Mouse (Mus musculus) liver, embryonic 14.5 days (tissue): ENCODE measurements at regions not wholly inside any gene's neighbourhood (a gene's known extent, or its start where the extent isn't known, plus 50 kb on each side); places are given as distances from the start of the nearest gene placed in this dataset.

Experiments
- ATAC-seq: fragments of 200-750 bp; cut with Nextera tagmentation; 2 replicates; pipeline ENCODE4 v1.8.0; 2017; ENCODE audit warnings: moderate number of reproducible peaks, mild to moderate bottlenecking, moderate library complexity; ENCODE audit not compliant: insufficient read depth
- DNase-seq, 3 experiments: peaks; one replicate each; pipeline ENCODE4 v3.0.0-alpha.2; 2012 to 2013; ENCODE audit warnings: low read depth in 3 of 3, low spot score in 3 of 3
- H3K27ac ChIP-seq: fragments of 300-500 bp; sonication (generic); 2 replicates; pipeline ENCODE4 v1.5.1; 2014; ENCODE audit warnings: moderate library complexity, mild to moderate bottlenecking, control low read depth, inconsistent platforms
- H3K27me3 ChIP-seq: fragments of 300-500 bp; sonication (generic); 2 replicates; pipeline ENCODE4 v1.6.1; 2014; ENCODE audit warnings: mild to moderate bottlenecking, low read length, moderate library complexity; ENCODE audit not compliant: control insufficient read depth, insufficient read depth
- H3K36me3 ChIP-seq: fragments of 300-500 bp; sonication (generic); replicated peaks from 2 replicates; pipeline ENCODE4 v1.6.1; 2014; ENCODE audit warnings: low read depth; ENCODE audit not compliant: control insufficient read depth, insufficient read depth
- H3K4me1 ChIP-seq, 2 experiments: fragments of 200-500 bp in 1 of 2; fragments of 300-500 bp in 1 of 2; sonication (generic) in 1 of 2; replicated peaks; 2 replicates each; pipeline ENCODE4 v1.6.1; 2012 to 2014; ENCODE audit warnings: antibody characterized with exemption in 1 of 2, inconsistent platforms in 1 of 2, low read length in 1 of 2; ENCODE audit not compliant: control insufficient read depth in 2 of 2, insufficient read depth in 2 of 2
- H3K4me2 ChIP-seq: fragments of 300-500 bp; sonication (generic); 2 replicates; pipeline ENCODE4 v1.6.1; 2014; ENCODE audit warnings: low read depth, mild to moderate bottlenecking, control low read depth, moderate library complexity
- H3K4me3 ChIP-seq, 2 experiments: fragments of 200-500 bp in 1 of 2; fragments of 300-500 bp in 1 of 2; sonication (generic) in 1 of 2; 2 replicates each; pipeline ENCODE4 v1.5.1; 2012 to 2014; ENCODE audit warnings: low read depth in 2 of 2, low read length in 2 of 2, mild to moderate bottlenecking in 2 of 2, control low read depth in 1 of 2, inconsistent platforms in 1 of 2, moderate library complexity in 1 of 2; ENCODE audit not compliant: insufficient read depth in 1 of 2
- H3K9ac ChIP-seq: fragments of 300-500 bp; sonication (generic); replicated peaks from 2 replicates; pipeline ENCODE4 v1.6.1; 2014; ENCODE audit warnings: mild to moderate bottlenecking, control low read depth, moderate library complexity
- H3K9me3 ChIP-seq: fragments of 300-500 bp; sonication (generic); 2 replicates; pipeline ENCODE4 v1.6.1; 2016; ENCODE audit warnings: low read length, mixed read lengths; ENCODE audit not compliant: control insufficient read depth
- CTCF ChIP-seq: IDR thresholded peaks from 2 replicates; pipeline ENCODE4 v1.5.1; 2016; ENCODE audit warnings: antibody characterized with exemption, low read depth, control low read depth
- EP300 ChIP-seq: IDR thresholded peaks from 2 replicates; pipeline ENCODE4 v1.6.1; 2016; ENCODE audit warnings: antibody characterized with exemption, low read depth
- WGBS: fragments of 180-500 bp; shearing (Covaris S2); extraction: QIAGEN DNeasy Blood & Tissue Kit; methylation state at CpG from one replicate; pipeline ENCODE4 v1.1.7; 2014; ENCODE audit not compliant: insufficient replicate concordance; 5-methylcytosine and 5-hydroxymethylcytosine counted together

GRCm38 (mm10) chr3:148734194-148734749, 256.1 kb downstream of the Adgrl2 start:
- Histone ChIP-seq H3K27me3 (no peaks in the 10 kb centered on the region), H3K4me1 (no peaks in the 10 kb centered on the region), H3K27ac (no peak overlapping the region), H3K9me3 (no peaks in the 10 kb centered on the region), H3K36me3 (no peaks in the 10 kb centered on the region), H3K4me3 (no peak overlapping the region), H3K9ac (no peak overlapping the region), H3K4me2 (no peak overlapping the region)
- no peak for TF ChIP-seq CTCF
- no peak for TF ChIP-seq EP300
- ATAC-seq (no peak), DNase-seq (no peak)
- 74% methylated on average over 13 of the region's 13 CpGs for WGBS

- WGBS = 71% methylated on average over 13 of the region's 13 CpGs
Measured at GRCm38 (mm10) chr3:148733227-148733854, 257.0 kb downstream of the Adgrl2 start.

GRCm38 (mm10) chr3:148731436-148731835, 258.9 kb downstream of the Adgrl2 start:
- no peak overlapping the region for H3K27ac ChIP-seq
- H3K9ac ChIP-seq = no peak overlapping the region
- TF ChIP-seq EP300 = no peak
- no peak for TF ChIP-seq CTCF
- no peaks in the 10 kb centered on the region for H3K36me3 ChIP-seq
- DNase-seq (no peak), ATAC-seq (no peak)
- 69% methylated on average over 3 of the region's 3 CpGs for WGBS
- H3K4me2 ChIP-seq = no peak overlapping the region
- H3K9me3 ChIP-seq = no peaks in the 10 kb centered on the region
- H3K4me1 ChIP-seq = no peaks in the 10 kb centered on the region
- no peak overlapping the region for H3K4me3 ChIP-seq
- no peaks in the 10 kb centered on the region for H3K27me3 ChIP-seq

More at GRCm38 (mm10) chr3:148733227-148733854, 257.0 kb downstream of the Adgrl2 start:
- no peak overlapping the region for H3K4me3 ChIP-seq
- H3K36me3 ChIP-seq = no peaks in the 10 kb centered on the region
- H3K27ac ChIP-seq = no peak overlapping the region
- H3K4me1 ChIP-seq = no peaks in the 10 kb centered on the region
- no peak overlapping the region for H3K9ac ChIP-seq
- no peak for TF ChIP-seq EP300
- no peak for TF ChIP-seq CTCF
- no peaks in the 10 kb centered on the region for H3K9me3 ChIP-seq
- DNase-seq (no peak), ATAC-seq (no peak)
- H3K4me2 ChIP-seq = no peak overlapping the region
- H3K27me3 ChIP-seq = no peaks in the 10 kb centered on the region

- H3K4me2 ChIP-seq = no peak overlapping the region
- no peaks in the 10 kb centered on the region for H3K9me3 ChIP-seq
- no peaks in the 10 kb centered on the region for H3K36me3 ChIP-seq
- TF ChIP-seq EP300 (no peak), CTCF (no peak)
- no peak overlapping the region for H3K9ac ChIP-seq
- H3K4me3 ChIP-seq = no peak overlapping the region
- peak in 1 of 3 experiments; percentile 1 for DNase-seq
- H3K27ac ChIP-seq = no peak overlapping the region
- no peaks in the 10 kb centered on the region for H3K4me1 ChIP-seq
- WGBS = 21% methylated on average over 7 of the region's 7 CpGs
- ATAC-seq = peak; percentile 35; the same call in 1 of the 2 replicates
- H3K27me3 ChIP-seq = no peaks in the 10 kb centered on the region
Measured at GRCm38 (mm10) chr3:148729242-148729680, 261.1 kb downstream of the Adgrl2 start.

- 55% methylated on average over 6 of the region's 6 CpGs for WGBS
- Histone ChIP-seq H3K36me3 (no peaks in the 10 kb centered on the region), H3K4me2 (no peak overlapping the region), H3K9me3 (no peaks in the 10 kb centered on the region), H3K27ac (no peak overlapping the region), H3K27me3 (no peaks in the 10 kb centered on the region), H3K4me1 (no peaks in the 10 kb centered on the region), H3K9ac (no peak overlapping the region), H3K4me3 (no peak overlapping the region)
- no peak for ATAC-seq
- no peak for DNase-seq
- TF ChIP-seq EP300 (no peak), CTCF (no peak)
Measured at GRCm38 (mm10) chr3:148728513-148729241, 261.7 kb downstream of the Adgrl2 start.
